Mouse (Mus musculus) adrenal gland, adult (tissue): ENCODE data around the gene Fgr.
"Not testable (repeated sequence)": the region's sequence is repeated elsewhere in the genome, so short reads cannot be mapped to it uniquely, and the experiment has no call there.

Experiments used
- DNase-seq, 2 experiments: peaks; one replicate each; pipeline ENCODE4 v3.0.0; 2022 to 2023; ENCODE audit warnings: low spot score in 1 of 2; ENCODE audit not compliant: inconsistent age in 2 of 2

Gene Fgr

DNA sequence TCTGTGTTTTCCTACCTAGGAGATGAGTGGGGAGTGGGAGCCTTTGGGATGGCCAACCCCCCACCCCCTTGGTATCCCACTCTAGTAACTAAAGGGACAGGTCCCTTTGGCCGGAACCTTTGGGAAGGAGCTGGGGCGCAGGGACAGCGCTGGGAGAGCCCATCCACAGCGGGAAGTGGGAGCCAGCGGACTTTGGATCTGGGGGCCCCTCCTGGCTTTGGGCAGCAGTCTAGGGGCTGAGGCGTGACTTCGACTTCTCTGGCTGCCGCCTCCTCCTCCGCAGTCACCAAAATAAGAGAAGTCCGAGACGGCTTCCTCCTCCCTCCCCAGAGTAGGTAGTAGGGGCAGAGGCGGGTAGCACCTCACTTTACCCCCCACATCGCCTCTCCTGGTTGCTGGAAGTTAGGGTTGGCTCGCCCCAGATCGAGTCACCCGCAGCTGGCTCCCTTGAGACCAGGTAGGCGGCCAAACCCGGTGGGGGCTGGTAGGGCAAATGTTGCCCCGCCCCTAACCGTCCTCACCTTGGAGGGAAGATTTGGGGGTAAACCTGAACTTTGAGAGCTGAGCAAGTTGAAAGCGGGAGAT lies at the start of gene Fgr:
Gene Fgr (plus strand): TSS at position 282 of the 585 bp plus-strand sequence.
- no peak for DNase-seq

DNA sequence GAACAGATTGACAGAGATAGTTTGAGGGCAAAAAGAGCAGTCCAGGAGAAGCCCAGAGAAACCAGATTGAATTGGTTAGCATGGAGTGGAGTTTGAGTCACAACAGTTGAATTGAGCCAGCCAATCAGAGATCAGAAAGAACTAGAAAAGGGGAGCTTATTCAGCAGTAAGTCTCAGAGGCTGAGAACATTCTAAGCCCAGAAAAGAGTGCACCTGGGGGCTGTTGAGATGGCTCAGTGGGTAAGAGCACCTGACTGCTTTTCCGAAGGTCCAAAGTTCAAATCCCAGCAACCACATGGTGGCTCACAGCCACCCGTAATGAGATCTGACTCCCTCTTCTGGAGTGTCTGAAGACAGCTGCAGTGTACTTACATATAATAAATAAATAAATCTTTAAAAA lies 47.4 kb upstream of the Fgr start:
- not testable (repeated sequence) for DNase-seq

DNA sequence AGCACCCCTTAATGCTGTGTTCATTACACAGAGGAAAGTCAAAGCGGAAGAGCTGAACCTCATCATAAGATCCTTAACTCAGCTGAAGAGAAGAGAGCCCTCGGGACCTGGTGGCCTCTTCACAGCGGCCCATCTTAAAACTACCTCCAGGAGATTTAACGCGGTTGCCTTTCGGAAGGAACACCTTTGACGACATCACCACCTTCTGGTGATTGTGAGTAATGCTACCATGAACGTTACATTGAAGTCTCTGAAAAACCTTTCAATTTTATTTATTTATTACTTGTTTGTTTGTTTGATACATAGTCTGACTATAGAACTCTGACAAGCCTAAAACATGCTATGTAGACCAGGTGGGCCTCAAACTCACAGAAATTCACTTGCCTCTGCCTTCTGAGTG lies 43.1 kb upstream of the Fgr start:
- peak; percentile 31 to 81 for DNase-seq

DNA sequence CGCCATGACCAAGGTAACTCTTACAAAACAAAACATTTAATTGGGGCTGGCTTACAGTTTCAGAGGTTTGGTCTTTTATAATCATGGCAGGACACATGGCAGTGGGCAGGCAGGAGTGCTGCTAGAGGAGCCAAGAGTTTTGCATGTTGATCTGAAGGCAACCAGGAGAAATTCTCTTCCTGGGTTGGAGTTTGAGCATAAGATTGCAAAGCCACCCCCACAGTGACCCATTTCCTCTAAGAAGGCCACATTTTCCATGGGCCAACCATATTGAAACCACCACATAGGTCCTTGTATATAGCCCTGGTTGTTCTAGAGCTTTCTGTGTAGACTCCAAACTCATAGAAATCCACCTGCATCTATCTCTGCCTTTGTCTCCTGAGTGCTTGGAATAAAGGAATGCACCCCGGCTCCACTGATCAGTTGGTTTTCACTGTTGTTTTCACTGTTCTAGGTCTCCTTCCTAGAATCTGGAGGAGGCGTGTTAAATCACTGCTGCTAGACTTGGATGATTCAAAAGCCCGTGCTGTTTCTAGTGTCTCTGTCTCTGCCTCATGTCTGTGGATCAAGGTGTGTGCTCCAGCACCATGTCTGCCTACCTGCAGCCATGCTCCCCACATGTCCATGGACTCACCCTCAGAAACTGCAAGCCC lies 41.0 kb upstream of the Fgr start:
- DNase-seq, result no peak

DNA sequence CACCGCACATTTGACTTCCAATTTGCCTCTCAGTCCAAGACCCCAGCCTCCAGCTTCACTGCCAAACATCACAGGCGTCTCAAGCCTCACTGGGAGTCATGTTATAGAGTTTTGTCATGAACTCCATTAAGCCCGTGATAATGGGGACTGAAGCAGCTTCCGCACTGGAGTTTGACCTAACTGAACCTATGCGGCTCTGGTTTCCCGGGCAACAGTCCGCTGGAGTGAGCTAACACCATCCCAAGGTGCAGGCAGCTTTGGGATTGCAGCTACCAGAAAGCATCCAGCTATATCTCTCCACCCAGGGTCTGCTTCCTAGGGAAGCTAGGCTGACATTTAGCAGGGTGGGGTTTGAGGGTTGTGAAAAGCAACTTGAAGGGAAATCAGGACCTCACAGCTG lies 39.3 kb upstream of the Fgr start:
- DNase-seq, result no peak

DNA sequence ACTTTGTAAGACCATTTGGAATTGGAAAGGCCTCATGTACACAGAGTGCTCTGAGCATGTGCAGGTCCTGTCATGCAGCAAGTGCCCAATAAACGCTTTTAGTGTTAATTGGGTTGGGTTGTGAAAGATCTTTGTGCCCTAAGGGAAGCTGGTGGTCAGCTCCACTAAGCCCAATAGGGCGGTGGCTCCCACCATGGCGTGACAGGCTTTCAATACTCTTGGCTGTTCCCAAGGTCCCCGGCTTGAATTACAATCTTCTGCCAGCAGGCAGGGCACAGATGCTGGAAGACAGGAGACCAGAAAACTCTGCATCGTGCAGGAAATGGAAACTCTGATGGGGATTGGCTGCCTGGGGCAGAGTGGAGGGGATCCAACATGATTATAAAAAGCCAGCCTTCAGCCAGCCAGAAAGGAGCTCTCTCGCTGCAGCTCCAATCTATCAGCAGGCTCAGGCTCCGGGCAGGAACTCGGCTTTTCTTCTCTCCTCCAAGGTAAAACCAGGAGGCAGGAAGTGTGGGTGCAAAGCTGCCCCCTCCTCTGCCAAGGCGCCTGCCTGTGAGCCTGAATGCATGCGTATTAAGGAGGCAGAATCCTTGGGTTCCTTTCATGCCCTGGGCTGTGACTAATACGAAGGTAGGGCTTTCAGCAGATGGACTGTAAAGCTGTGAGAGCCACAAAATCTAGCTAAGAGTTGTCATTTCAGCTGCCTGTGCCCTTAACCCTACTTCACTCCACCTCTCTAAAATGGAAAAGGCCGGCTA lies 35.5 kb upstream of the Fgr start:
- peak; percentile 56 to 76 for DNase-seq

DNA sequence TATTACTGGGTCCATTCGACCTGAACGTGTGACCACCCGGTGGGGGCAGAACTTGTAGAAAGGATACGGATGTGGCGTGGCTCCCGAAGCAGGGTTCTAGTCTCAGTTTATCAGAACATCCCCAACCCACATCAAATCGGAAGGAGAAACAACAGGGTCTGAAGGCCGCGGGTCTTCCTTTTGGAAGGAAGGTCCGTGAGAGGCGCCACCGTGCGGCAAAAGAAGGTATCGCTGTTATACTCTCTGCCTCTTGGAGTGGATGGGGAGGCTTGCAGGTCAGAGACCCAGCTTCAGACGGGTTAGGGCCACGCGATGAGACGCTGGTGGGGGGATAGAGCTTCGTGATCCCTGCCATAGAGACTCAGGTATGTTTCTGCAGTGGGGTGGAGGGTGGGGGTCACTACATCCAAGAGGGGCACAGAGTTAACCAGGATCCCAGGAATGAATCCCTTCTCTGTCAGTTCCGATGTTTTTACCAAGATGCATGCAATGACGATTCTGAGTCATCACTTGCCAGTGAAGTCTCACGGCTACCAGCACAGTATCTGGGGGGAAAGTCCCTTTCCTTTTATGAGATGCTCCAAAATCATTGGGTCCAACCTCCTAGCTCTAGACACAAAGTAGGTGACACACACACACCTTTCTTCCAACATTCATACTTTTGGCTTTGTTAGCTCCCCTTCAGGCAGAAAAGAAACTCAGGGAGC lies 34.3 kb upstream of the Fgr start:
- peak; percentile 72 to 90 for DNase-seq

DNA sequence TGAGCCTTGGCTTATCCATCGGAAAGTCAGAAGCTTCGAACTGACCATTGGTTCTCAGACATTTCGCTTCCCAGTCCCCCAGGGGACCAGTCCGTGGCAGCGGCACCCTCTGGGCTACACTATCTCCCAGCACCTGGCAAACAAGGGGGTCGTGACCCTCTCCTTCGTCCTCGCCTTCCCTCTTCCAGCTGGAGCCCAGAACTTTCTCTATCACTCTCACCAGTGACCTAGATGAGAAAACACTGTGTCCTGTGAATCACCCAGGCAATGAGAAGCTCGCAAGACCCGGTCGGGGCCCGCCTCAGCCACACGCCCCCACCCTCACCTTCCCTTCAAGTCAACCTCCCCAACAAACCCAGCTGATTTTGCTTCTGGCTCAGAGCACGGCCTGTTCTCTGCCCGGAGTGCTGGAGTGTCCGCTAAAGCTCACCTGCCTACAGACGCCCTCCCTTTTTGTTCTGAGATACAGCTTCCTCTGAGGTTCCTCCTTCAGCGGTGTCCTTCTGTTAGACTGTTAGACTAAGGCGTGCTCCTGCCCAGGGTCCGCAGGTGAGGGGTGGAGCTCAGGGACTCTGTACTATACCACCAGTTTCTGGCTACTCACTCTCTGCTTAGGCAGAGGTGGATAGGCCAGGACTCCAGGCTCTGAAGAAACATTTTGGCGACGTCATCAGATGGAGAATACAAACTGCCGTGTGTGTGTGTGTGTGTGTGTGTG lies 32.7 kb upstream of the Fgr start:
- DNase-seq, result peak; percentile 50 to 69

DNA sequence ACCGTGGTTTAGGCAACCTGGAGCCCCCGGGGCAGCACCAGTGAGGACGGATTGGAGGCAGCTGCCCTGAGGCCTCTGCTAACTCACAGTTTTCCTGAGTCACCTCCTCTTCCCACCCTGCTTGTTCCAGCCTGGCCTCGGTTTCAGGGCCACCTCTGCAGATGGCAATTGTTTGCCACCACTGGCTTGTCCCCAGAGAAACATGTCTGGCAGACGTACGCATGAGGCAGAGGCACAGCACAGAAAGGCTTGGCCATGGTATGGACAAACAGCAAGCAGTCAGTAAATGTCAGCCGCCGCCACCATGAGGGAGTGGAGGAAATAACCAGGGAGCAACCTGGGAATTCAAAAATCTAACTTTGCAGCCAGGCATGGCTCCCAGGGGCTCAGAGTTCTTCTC lies 30.8 kb upstream of the Fgr start:
- peak; percentile 75 to 91 for DNase-seq

DNA sequence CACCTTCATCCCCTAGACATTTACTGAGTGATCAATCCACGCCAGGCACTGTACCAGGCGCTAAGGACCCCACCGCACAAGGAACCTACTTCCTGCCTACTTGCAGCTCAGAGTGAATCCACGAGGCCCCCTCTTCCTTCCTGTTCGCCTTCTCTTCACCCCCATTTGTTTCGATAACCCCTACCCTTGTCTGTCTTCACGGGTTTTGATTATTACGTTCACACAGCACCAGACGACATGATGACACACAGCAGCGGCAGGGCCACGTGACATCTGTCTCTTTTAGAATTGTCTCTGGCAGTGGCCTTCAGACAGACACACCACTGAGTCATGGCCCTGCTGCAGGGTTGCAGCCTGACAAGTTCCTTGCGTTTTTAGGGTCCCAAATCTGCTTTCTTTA lies 29.8 kb upstream of the Fgr start:
- peak; percentile 86 to 93 for DNase-seq

DNA sequence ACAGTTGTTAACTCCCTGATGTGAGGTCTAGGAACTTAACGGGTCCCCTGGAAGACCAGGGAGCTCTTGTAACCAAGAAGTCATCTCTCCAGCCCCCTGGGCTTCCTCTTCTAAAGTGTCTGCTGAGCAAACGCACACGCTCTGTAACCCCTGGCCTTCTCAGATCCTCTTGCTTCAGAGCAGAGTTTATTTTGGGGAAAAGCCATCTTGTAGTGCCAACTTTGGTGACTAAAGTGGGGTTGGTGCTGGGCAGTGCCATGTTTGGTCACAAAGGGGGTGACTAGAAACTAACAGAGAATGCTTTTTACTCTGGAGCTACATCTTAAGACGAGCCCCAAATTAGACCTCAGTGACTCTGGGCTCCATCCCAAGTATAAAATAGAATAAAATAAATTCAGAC lies 29.1 kb upstream of the Fgr start:
- peak; percentile 55 to 88 for DNase-seq

DNA sequence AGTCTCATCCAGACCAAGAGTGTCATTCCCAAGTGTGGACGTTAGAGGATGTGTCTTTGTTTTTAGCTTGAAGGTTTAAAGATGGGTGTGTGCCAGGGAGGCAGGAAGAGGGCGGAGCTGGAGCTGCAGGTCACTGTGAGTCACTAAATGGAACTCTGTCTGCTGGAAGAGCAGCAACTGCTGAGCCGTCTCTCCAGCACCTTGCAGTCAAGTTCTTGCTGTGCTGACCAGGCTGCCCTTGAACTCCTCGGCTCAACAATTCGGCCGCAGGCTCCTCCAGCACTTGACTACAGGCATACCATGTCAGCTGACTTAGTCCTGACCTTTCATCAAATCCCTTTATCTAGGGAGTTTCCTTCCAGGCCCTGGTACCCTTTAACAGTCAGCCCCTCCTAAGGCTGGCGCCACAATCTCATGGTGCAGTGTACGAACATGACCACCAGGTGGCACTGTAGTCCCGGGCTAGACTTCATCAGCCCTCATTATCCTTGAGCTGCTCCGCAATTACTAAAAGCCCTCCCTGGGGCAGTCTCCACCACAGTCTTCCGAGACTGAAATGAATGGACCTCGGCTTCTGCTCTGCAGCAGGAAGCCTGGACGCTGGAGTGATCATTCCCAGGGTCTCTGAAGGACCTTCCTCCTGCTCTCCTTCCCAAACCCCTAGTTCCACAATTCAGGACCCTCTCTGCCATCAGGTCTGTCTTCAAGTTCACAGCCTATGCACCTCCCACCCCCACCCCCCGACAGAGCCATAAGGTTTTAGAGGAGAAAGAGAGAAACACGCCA lies 28.4 kb upstream of the Fgr start:
- peak; percentile 94 to 98 for DNase-seq

DNA sequence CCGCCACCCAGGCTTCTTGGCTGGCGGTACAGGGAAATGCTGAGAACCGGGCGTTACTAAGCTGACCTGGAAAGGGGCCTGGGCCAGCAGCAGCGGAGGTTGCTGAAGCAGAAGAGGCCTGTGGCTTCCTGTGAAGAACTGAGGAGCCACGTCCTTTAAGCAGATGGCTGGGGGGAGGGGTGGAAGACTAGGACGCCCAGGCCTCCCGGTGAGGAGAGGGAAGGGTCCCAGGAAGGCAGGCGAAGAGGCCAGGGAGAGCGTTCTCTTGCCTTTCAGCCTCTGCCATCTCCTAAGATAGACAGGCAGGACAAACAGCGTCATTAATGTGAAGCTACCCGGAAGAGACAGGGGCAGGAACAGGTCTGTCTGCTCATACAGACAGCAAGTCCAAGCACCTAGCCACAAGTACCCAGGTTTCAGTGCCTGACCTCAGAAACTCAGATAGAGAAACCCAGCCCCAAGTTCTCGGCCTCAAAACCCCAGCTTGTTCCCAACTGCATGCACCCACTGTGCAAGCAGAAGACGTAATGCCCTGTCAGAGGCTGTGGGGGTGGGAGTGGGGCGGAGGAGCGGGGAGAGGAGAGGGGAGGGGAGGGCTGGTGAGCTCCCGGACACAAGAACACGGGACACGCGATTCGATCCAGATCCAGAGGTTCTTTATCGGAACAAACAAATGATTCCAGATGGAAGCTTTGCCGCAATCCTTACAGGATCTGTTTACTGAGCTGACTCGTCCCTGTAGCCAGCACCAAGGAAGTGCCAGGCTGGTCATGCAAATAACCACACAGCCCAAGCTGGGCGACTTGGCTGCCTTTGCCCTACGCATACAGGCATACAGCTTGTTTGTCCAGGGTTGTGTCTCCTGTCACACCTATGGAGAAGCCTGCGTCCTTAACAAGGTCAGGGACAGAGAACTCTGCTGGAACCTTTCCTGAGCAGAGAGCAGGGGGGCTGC lies 27.6 kb upstream of the Fgr start:
- DNase-seq, result peak; percentile 73 to 88

DNA sequence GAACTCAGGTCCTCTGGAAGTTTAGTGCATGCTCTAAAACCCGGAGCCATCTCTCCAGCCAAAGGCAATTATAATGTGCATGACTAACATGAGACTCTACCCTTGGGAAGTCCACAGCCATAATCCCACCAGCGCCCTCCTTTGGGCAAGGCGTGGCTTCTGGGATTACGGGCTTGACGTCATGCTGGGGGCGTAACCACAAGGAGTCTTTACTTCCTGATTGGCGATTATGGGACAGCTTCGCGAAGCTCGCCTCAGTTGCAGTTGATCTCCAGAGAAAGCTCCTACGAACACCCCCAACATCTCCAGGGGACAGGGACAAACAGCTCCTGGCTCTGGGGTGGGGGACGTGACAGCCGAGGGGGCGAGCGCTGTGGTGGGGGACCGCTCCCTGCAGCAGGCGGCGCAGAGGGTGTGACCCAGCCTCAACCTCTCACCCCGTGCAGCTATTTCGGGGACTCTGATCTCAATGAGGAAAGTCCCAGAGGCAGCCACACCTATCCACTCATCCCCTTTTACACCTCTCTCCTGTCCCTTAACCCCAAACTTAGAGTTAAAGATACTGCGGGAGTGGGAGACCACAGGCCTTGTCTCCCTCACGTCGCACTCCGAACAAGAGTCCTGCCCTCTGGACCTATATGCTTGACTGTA lies 23.9 kb upstream of the Fgr start:
- no peak for DNase-seq

DNA sequence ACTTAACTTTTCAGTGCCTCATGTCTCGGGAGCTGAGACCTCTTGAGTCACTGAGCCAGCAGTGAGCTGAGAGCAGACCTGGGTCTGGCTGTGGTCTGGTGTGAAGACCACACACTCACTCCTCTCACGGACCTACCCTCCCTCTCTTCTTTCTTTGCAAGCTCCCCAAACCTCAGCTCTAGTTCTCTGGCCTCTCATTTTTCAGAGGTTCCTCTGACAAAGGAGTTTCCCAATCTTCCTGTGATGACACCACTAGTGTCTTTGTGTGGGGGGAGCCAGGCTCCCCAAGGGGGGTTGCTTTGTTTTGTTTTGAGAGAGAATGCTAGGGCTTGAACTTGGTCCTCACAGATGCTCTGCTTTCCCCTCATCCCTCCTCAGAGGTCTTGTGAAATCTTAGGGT lies 22.9 kb upstream of the Fgr start:
- no peak for DNase-seq

DNA sequence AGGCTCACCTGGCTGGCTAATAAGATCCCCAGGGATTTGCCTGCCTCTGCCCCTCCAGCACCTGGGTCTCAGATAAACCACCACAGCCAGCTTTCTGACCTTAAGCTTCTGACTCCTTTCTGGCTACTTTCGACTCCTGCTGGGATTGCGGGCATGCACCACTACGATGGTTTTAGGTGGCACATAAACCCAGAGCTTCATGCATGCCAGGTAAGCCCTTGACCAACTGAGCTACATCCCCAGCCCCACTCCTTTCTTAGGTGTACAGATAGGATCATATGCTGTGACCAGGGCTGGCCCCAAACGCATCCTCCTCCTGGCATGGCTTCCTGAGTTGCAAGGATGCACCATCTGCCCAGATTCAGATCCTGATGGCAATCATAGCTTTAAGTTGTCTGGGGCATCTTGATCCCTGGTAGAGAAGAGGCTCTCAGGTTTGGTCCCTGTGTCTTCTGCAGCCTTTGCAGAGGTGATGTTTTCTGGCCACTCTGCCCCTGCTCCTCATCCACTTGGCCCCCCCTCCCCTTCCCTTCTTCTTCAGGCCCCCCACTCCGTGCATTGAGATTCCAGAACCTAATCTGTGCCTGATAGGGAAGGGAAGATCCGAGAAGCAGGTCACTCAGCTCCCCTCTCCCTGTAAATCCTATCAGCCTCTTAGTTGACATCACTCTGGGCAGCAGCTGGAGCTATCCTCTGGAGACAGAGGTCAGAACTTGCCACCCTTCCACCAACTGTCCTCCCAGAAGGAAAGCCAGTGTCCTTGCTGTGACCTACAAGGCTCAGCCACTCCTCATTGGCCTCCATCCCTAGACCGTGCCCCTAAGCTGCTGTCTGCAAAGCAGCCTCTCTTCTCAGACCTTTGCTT lies 19.1 kb upstream of the Fgr start:
- no peak for DNase-seq

DNA sequence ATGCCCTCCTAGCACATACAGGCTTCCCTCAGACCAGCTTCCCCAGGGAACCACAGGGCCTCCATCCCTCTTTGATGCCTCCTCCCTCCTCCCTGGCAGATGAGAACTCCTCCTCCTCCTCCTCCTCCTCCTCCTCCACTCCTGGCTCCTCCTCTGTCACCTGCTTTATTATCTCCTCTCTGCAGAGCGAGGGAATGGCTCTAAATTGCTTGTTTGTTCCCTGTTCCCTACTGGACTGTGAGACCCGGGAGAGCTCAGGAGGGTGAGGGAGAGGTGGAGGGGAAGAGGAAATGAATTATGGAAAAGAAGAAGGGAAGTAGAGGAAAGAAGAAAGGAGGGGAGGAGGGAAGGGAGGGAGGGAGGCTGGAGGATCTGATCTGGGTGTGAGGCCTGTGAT lies 18.5 kb upstream of the Fgr start:
- no peak for DNase-seq
